Mouse (Mus musculus) CH12.LX (cell line): ENCODE data around the gene Ccdc103. TPM values are rescaled to one million over a fixed set of nuclear protein-coding genes. Genes with fewer than 3 reads are reported as not detected.

Experiments used
- DNase-seq: peaks from one replicate; pipeline ENCODE4 v3.0.0-alpha.2; 2013; ENCODE audit errors: extremely low read depth
- H3K27ac ChIP-seq: 2 replicates; pipeline ENCODE4 v1.5.1; 2012; ENCODE audit warnings: low read depth, mild to moderate bottlenecking, control low read depth, moderate library complexity; ENCODE audit not compliant: insufficient read depth
- H3K27me3 ChIP-seq: replicated peaks from 2 replicates; pipeline ENCODE3; 2012; ENCODE audit warnings: inconsistent platforms
- H3K36me3 ChIP-seq, 2 experiments: replicated peaks in 1 of 2; 2 replicates each; pipeline versions ENCODE3 to v1.6.1; 2012; ENCODE audit warnings: inconsistent platforms in 1 of 2, low read length in 1 of 2, mild to moderate bottlenecking in 1 of 2, mixed read lengths in 1 of 2, moderate library complexity in 1 of 2; ENCODE audit not compliant: control insufficient read depth in 1 of 2, insufficient read depth in 1 of 2
- H3K4me1 ChIP-seq, 2 experiments: 2 replicates each; pipeline ENCODE4 v1.6.1; 2012; ENCODE audit warnings: inconsistent platforms in 1 of 2, moderate library complexity in 1 of 2; ENCODE audit not compliant: insufficient read depth in 2 of 2, control insufficient read depth in 1 of 2
- H3K4me2 ChIP-seq: 2 replicates; pipeline ENCODE4 v1.6.1; 2012; ENCODE audit warnings: low read depth, mild to moderate bottlenecking, control low read depth; ENCODE audit not compliant: poor library complexity, insufficient read depth, severe bottlenecking
- H3K4me3 ChIP-seq, 3 experiments: fragments of 150-350 bp in 1 of 3; sonication (generic) in 1 of 3; replicated peaks in 1 of 3; 2 replicates each; pipeline versions ENCODE3 to v1.5.1; 2011 to 2012; ENCODE audit warnings: low read depth in 2 of 3, low read length in 2 of 3, mild to moderate bottlenecking in 2 of 3, moderate library complexity in 2 of 3, control low read depth in 1 of 3, improper control_type of control experiment in 1 of 3, inconsistent platforms in 1 of 3, mixed read lengths in 1 of 3; ENCODE audit not compliant: poor library complexity in 1 of 3
- H3K79me2 ChIP-seq: replicated peaks from 2 replicates; pipeline ENCODE4 v1.6.1; 2012; ENCODE audit warnings: mild to moderate bottlenecking, moderate library complexity; ENCODE audit not compliant: control insufficient read depth, poor library complexity, insufficient read depth, severe bottlenecking; ENCODE audit errors: extremely low read depth
- H3K9ac ChIP-seq: 2 replicates; pipeline ENCODE4 v1.6.1; 2012; ENCODE audit warnings: low read depth, mild to moderate bottlenecking, control low read depth, moderate library complexity; ENCODE audit not compliant: insufficient read depth
- H3K9me3 ChIP-seq: replicated peaks from 2 replicates; pipeline ENCODE3; 2012; ENCODE audit warnings: low read length, inconsistent platforms, mixed read lengths
- BHLHE40 ChIP-seq: IDR thresholded peaks from 2 replicates; pipeline ENCODE4 v1.6.1; 2011; ENCODE audit warnings: mild to moderate bottlenecking, low read depth, low read length, improper control_type of control experiment
- EP300 ChIP-seq: IDR thresholded peaks from 2 replicates; pipeline ENCODE4 v1.6.1; 2011; ENCODE audit warnings: low read length, improper control_type of control experiment
- ETS1 ChIP-seq: conservative IDR thresholded peaks from 2 replicates; pipeline ENCODE4 v1.6.1; 2012; ENCODE audit warnings: low read depth, mild to moderate bottlenecking, inconsistent platforms, low read length, improper control_type of control experiment, moderate library complexity
- IRF4 ChIP-seq: IDR thresholded peaks from 2 replicates; pipeline ENCODE4 v1.6.1; 2014; ENCODE audit warnings: low read depth, mild to moderate bottlenecking, inconsistent platforms, low read length, improper control_type of control experiment
- JUN ChIP-seq: IDR thresholded peaks from 2 replicates; pipeline ENCODE4 v1.6.1; 2011; ENCODE audit warnings: low read depth, mild to moderate bottlenecking, low read length, improper control_type of control experiment, moderate library complexity; ENCODE audit not compliant: insufficient read depth
- JUND ChIP-seq: conservative IDR thresholded peaks from 2 replicates; pipeline ENCODE4 v1.6.1; 2011; ENCODE audit warnings: low read depth, low read length, improper control_type of control experiment
- KAT2A ChIP-seq: IDR thresholded peaks from 2 replicates; pipeline ENCODE4 v1.6.1; 2012; ENCODE audit warnings: low read length, improper control_type of control experiment, inconsistent platforms; ENCODE audit not compliant: insufficient replicate concordance
- MAFK ChIP-seq: IDR thresholded peaks from 2 replicates; pipeline ENCODE4 v1.6.1; 2011; ENCODE audit warnings: low read length, improper control_type of control experiment; ENCODE audit not compliant: insufficient replicate concordance
- MAX ChIP-seq: IDR thresholded peaks from 2 replicates; pipeline ENCODE4 v1.6.1; 2011; ENCODE audit warnings: low read length, improper control_type of control experiment
- MEF2A ChIP-seq: IDR thresholded peaks from 2 replicates; pipeline ENCODE4 v1.6.1; 2014; ENCODE audit warnings: low read depth, mild to moderate bottlenecking, inconsistent platforms, low read length, improper control_type of control experiment, borderline replicate concordance
- MXI1 ChIP-seq: IDR thresholded peaks from 2 replicates; pipeline ENCODE4 v1.6.1; 2011; ENCODE audit warnings: mild to moderate bottlenecking, low read depth, low read length, improper control_type of control experiment
- MYC ChIP-seq: IDR thresholded peaks from 2 replicates; pipeline ENCODE4 v1.6.1; 2011; ENCODE audit warnings: low read depth, mild to moderate bottlenecking, improper control_type of control experiment, low read length
- NELFE ChIP-seq: IDR thresholded peaks from 2 replicates; pipeline ENCODE4 v1.6.1; 2011; ENCODE audit warnings: low read depth, low read length, improper control_type of control experiment
- PAX5 ChIP-seq: IDR thresholded peaks from 2 replicates; pipeline ENCODE4 v1.6.1; 2012; ENCODE audit warnings: low read length, inconsistent platforms, mixed read lengths
- POLR2A ChIP-seq: IDR thresholded peaks from 2 replicates; pipeline ENCODE4 v1.6.1; 2011; ENCODE audit warnings: low read depth, mild to moderate bottlenecking, improper control_type of control experiment, low read length
- RCOR1 ChIP-seq: conservative IDR thresholded peaks from 2 replicates; pipeline ENCODE4 v1.6.1; 2012; ENCODE audit warnings: low read depth, mild to moderate bottlenecking, inconsistent platforms, low read length, improper control_type of control experiment
- SIN3A ChIP-seq: IDR thresholded peaks from 2 replicates; pipeline ENCODE4 v1.6.1; 2012; ENCODE audit warnings: low read length, improper control_type of control experiment, inconsistent platforms
- TCF12 ChIP-seq: IDR thresholded peaks from 2 replicates; pipeline ENCODE4 v1.6.1; 2014; ENCODE audit warnings: low read depth, mild to moderate bottlenecking, inconsistent platforms, low read length, improper control_type of control experiment
- UBTF ChIP-seq: IDR thresholded peaks from 2 replicates; pipeline ENCODE4 v1.6.1; 2012; ENCODE audit warnings: low read depth, mild to moderate bottlenecking, inconsistent platforms, low read length, improper control_type of control experiment, moderate library complexity
- ZKSCAN1 ChIP-seq: IDR thresholded peaks from 2 replicates; pipeline ENCODE4 v1.6.1; 2012; ENCODE audit warnings: low read depth, inconsistent platforms, low read length, improper control_type of control experiment, borderline replicate concordance
- dilution Hi-C: fragments of 300-500 bp; cut with MboI; formaldehyde crosslinking; loops from 2 replicates; pipeline ENCODE4 v1.14.3; 2020; ENCODE audit warnings: low sequenced_read_pairs; ENCODE audit not compliant: extremely low pct_unique_long_range_greater_than_20kb, extremely low pct_ligation_motif_present
- in situ Hi-C: fragments of 300-500 bp; cut with MboI; formaldehyde crosslinking; loops from 3 replicates; pipeline ENCODE4 v1.14.3; 2019; ENCODE audit warnings: low sequenced_read_pairs, low pct_ligation_motif_present, low pct_unique_long_range_greater_than_20kb, mixed read lengths
- polyA plus RNA-seq: library from polyadenylated mRNA; unstranded; fragments of >175 nt; gene quantifications from 2 replicates; pipeline ENCODE4 v1.2.1, GENCODE M21; 2012; ENCODE audit warnings: low read depth; ENCODE audit not compliant: insufficient read length
- total RNA-seq, 2 experiments: library from RNA; depleted of rRNA; stranded (reverse); fragments of 300-350 nt in 1 of 2; fragments of >200 nt in 1 of 2; gene quantifications; 2 replicates each; pipeline ENCODE4 v1.2.3; 2012 to 2014

Ccdc103 gene
- total and polyA plus RNA-seq, 3 experiments: 0.20 to 0.58 (median 0.42) TPM

DNA sequence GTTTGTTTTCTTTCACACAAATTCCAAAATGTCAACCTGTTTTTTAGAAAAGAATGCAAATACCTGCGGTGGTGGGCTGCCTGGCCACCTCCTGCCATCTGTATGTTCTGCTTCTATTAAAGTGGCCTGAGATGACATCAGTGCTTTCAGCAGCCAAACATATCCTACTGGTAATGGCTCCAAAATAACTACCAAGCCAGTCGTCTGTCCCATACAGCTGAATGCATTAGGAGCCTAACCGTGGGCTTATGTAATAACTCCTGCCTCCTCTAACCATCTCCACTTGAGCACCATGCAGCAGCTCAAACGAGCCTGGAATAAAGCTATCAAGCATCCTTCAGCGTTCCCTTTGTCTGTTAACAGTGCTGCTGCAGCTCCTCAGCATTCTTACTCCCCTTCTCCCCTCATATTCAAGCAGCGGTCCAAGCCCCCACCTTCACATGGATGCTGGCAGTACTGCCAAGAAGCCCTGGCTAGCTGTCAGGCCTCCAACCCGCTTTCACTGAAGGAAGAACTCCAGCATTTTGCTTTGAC, 6.1 kb upstream of the Ccdc103 start:
- TF ChIP-seq KAT2A (no peak), TCF12 (no peak), UBTF (no peak), IRF4 (no peak), NELFE (no peak), MYC (no peak), MEF2A (no peak), ETS1 (no peak), JUN (no peak), PAX5 (no peak)
- Histone ChIP-seq H3K4me1 (peaks cover 6 to 14% of the 10 kb centered on the region in 2 experiments), H3K36me3 (peaks cover 46 to 78% of the 10 kb centered on the region in 2 experiments), H3K27me3 (no peaks in the 10 kb centered on the region), H3K9me3 (no peaks in the 10 kb centered on the region), H3K79me2 (peaks cover 22% of the 10 kb centered on the region), H3K27ac (no peak overlapping the region), H3K9ac (no peak overlapping the region), H3K4me3 (no peak overlapping the region), H3K4me2 (no peak overlapping the region)
- dilution Hi-C loops: no loop called here
- in situ Hi-C loops: no loop called here
- DNase-seq: no peak

DNA sequence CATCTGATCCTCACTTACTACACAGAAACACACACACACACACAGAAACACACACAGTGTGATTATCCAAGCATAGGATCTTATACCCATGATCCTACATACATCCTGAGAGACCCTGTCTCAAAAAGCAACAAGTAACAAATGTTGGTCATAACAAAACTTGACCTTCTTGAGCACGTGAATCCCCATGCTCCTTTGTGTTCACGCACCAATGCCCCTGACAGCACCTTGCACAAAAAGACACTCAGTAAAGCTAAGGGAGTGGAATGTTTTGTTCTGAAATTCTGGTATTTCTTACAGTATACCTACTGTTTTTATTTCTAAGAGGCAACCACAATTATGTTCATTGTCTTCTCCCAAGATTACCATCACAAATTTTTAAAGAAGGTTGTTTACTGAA, 1.4 kb upstream of the Ccdc103 start:
- Histone ChIP-seq H3K9ac (peak overlapping the region; percentile 92), H3K4me2 (peak overlapping the region; percentile 98; the same call in 1 of the 2 replicates), H3K27me3 (peaks cover 33% of the 10 kb centered on the region), H3K4me3 (peak overlapping the region; percentile 14 to 87 (median 65)), H3K36me3 (peaks cover 24 to 42% of the 10 kb centered on the region in 2 experiments), H3K79me2 (peaks cover 30% of the 10 kb centered on the region), H3K27ac (no peak overlapping the region), H3K9me3 (no peaks in the 10 kb centered on the region), H3K4me1 (peaks cover 6 to 25% of the 10 kb centered on the region in 2 experiments)
- peak; percentile 42 for DNase-seq
- dilution Hi-C loops (no loop called here), in situ Hi-C loops (no loop called here)
- TF ChIP-seq SIN3A (0 out of 2 replicates have a peak, but pooled peaks have one; percentile 26), JUN (0 out of 2 replicates have a peak, but pooled peaks have one; percentile 13), JUND (peak; percentile 74), ETS1 (0 out of 2 replicates have a peak, but pooled peaks have one; percentile 14), RCOR1 (no peak), MYC (peak; percentile 79; the same call in 1 of the 2 replicates), BHLHE40 (peak; percentile 95), MAX (peak; percentile 67; the same call in 1 of the 2 replicates), MXI1 (peak; percentile 58; the same call in 1 of the 2 replicates), ZKSCAN1 (no peak), IRF4 (peak; percentile 69), EP300 (peak; percentile 38; the same call in 1 of the 2 replicates), POLR2A (no peak), MAFK (no peak)
